Comparison of ENCODE assay signal across 9 mouse cellular contexts in genomic region chr11:102216056-102216885, GRCm38 (mm10). TPM values are rescaled to one million over a fixed set of nuclear protein-coding genes. Genes with fewer than 3 reads are reported as not detected.
DNase-seq lines count a peak whose midpoint lies in the region; ATAC-seq and TF ChIP-seq lines count a peak whose summit lies in the region.
"Had no signal": no experiment of that assay in that cellular context is flagged by ENCODE, and none has a peak within 500 bp of the region (broad histone marks: within the 10 kb centered on the region; RNA-seq: fewer than 3 reads in every experiment).

No protein-coding gene starts in this region.

- DNase-seq in adrenal gland, adult (ENCODE audit: inconsistent age in 2 of 2, low spot score in 1 of 2), result peak; percentile 81 to 82
- no peak for DNase-seq in adrenal gland, postnatal 4 days (ENCODE audit: low spot score in 2 of 2)
- DNase-seq in 416B (ENCODE audit: low read depth), result peak; percentile 78
- peak; percentile 64 for DNase-seq in embryonic facial prominence, embryonic 14.5 days (ENCODE audit: low spot score)
- peak; percentile 50 for DNase-seq in heart, postnatal 25 days (ENCODE audit: low spot score)
- no peak for DNase-seq in urinary bladder, postnatal 25 days (ENCODE audit: low spot score)

- H3K9me3 ChIP-seq in embryonic facial prominence, embryonic 14.5 days (ENCODE audit: control insufficient read depth, low read length), result no peaks in the 10 kb centered on the region
- H3K9me3 ChIP-seq in limb, embryonic 13.5 days, result no peaks in the 10 kb centered on the region

- intact Hi-C loops in heart, postnatal 25 days (cut with DNase I), result loop anchor here (5.0 kb wide), 1 partner anchor 216 kb away; the partner anchor contains the start of gene Grn

- H3K4me2 ChIP-seq in embryonic facial prominence, embryonic 14.5 days (ENCODE audit: low read depth, low read length), result peak overlapping the region; percentile 63
- peak overlapping the region; percentile 91 for H3K4me2 ChIP-seq in limb, embryonic 13.5 days (replicated peaks)

- no peak for TF ChIP-seq CTCF in small intestine, adult 2 months (IDR thresholded peaks at IDR 0.05; ENCODE audit: extremely low read depth, insufficient read length, insufficient replicate concordance, low read depth, low read length)

- H3K4me3 ChIP-seq in embryonic facial prominence, embryonic 14.5 days (ENCODE audit: low read depth, low read length), result peak overlapping the region; percentile 39
- H3K4me3 ChIP-seq in limb, embryonic 13.5 days, result peak overlapping the region; percentile 18; the same call in 1 of the 2 replicates
- H3K4me3 ChIP-seq in small intestine, adult 2 months (ENCODE audit: low read depth, low read length), result no peak overlapping the region
- H3K4me3 ChIP-seq: erythroblast, embryonic 14.5 days had no signal

- peak overlapping the region; percentile 49; the same call in 1 of the 2 replicates for H3K27ac ChIP-seq in embryonic facial prominence, embryonic 14.5 days (replicated peaks; ENCODE audit: low read depth, low read length)
- peak overlapping the region; percentile 65; the same call in 1 of the 2 replicates for H3K27ac ChIP-seq in limb, embryonic 13.5 days
- H3K27ac ChIP-seq in small intestine, adult 2 months (ENCODE audit: insufficient read depth, low read depth, low read length), result peak overlapping the region; percentile 60

- H3K36me3 ChIP-seq in embryonic facial prominence, embryonic 14.5 days (ENCODE audit: control insufficient read depth, insufficient read depth, low read length), result 0 out of 2 replicates have a peak, but pooled peaks cover 8% of the 10 kb centered on the region
- peaks cover 15% of the 10 kb centered on the region for H3K36me3 ChIP-seq in limb, embryonic 13.5 days
- peaks cover 2% of the 10 kb centered on the region; the same call in 1 of the 2 replicates for H3K36me3 ChIP-seq in small intestine, adult 2 months (ENCODE audit: control insufficient read depth, insufficient read depth, low read length)

- peak overlapping the region; percentile 58; the same call in 1 of the 2 replicates for H3K9ac ChIP-seq in embryonic facial prominence, embryonic 14.5 days (ENCODE audit: low read depth, low read length)
- peak overlapping the region; percentile 51 for H3K9ac ChIP-seq in limb, embryonic 13.5 days

- WGBS in embryonic facial prominence, embryonic 14.5 days, result 32% methylated on average over 12 of the region's 12 CpGs
- 34% methylated on average over 12 of the region's 12 CpGs for WGBS in limb, embryonic 13.5 days
- 11% methylated on average over 12 of the region's 12 CpGs for WGBS in small intestine, adult 2 months

- no peak for TF ChIP-seq POLR2A in small intestine, adult 2 months (IDR thresholded peaks at IDR 0.05; ENCODE audit: low read depth, low read length)

- H3K27me3 ChIP-seq in embryonic facial prominence, embryonic 14.5 days (replicated peaks; ENCODE audit: control insufficient read depth, insufficient read depth, low read length), result no peaks in the 10 kb centered on the region
- H3K27me3 ChIP-seq in limb, embryonic 13.5 days, result no peaks in the 10 kb centered on the region
- H3K27me3 ChIP-seq in small intestine, adult 2 months (ENCODE audit: control insufficient read depth, insufficient read depth, low read length), result no peaks in the 10 kb centered on the region

- H3K4me1 ChIP-seq in embryonic facial prominence, embryonic 14.5 days (ENCODE audit: control insufficient read depth, insufficient read depth, low read length), result peaks cover 74% of the 10 kb centered on the region
- H3K4me1 ChIP-seq in limb, embryonic 13.5 days, result peaks cover 83% of the 10 kb centered on the region
- peaks cover 51% of the 10 kb centered on the region for H3K4me1 ChIP-seq in small intestine, adult 2 months (ENCODE audit: control insufficient read depth, insufficient read depth, insufficient read length, low read length)

- ATAC-seq in embryonic facial prominence, embryonic 14.5 days (ENCODE audit: low read depth), result no peak; the same call in 1 of the 2 replicates
- no peak for ATAC-seq in limb, embryonic 13.5 days (ENCODE audit: low FRiP score, low read depth)

RNA-seq across cellular contexts. Expression of gene Hdac5, which starts 13.7 kb away (rescaled TPM):
- 100 to 1,000 TPM; 123 to 125 TPM for total RNA-seq in adrenal gland, postnatal 4 days (2021)
- 44.0 and 47.2 TPM in 2 replicates for polyA plus RNA-seq in embryonic facial prominence, embryonic 14.5 days (2014; fragmentation: Nextera tagmentation; extraction: Ambion mirVana)
- 100 to 1,000 TPM; 129 to 136 TPM for total RNA-seq in heart, postnatal 25 days (2021)
- 61.9 and 68.6 TPM in 2 replicates for polyA plus RNA-seq in limb, embryonic 13.5 days (2015; fragmentation: Nextera tagmentation; extraction: Ambion mirVana)
- polyA plus RNA-seq in small intestine, adult 2 months (2012; rRNA removed), result 82.5 and 102 TPM in 2 replicates

RNA-seq across cellular contexts. Expression of gene G6pc3, which starts 26.9 kb away (rescaled TPM):
- 10 to 100 TPM; 86.3 to 93.3 TPM for total RNA-seq in adrenal gland, postnatal 4 days (2021)
- 27.9 and 29.3 TPM in 2 replicates for polyA plus RNA-seq in embryonic facial prominence, embryonic 14.5 days (2014; fragmentation: Nextera tagmentation; extraction: Ambion mirVana)
- 10 to 100 TPM; 40.3 to 41.8 TPM for total RNA-seq in heart, postnatal 25 days (2021)
- 35.6 and 36.1 TPM in 2 replicates for polyA plus RNA-seq in limb, embryonic 13.5 days (2015; fragmentation: Nextera tagmentation; extraction: Ambion mirVana)
- polyA plus RNA-seq in small intestine, adult 2 months (2012; rRNA removed), result 41.0 and 53.8 TPM in 2 replicates

RNA-seq across cellular contexts. Expression of gene Lsm12, which starts 31.2 kb away (rescaled TPM):
- 10 to 100 TPM; 83.5 to 83.6 TPM for total RNA-seq in adrenal gland, postnatal 4 days (2021)
- 92.9 and 98.4 TPM in 2 replicates for polyA plus RNA-seq in embryonic facial prominence, embryonic 14.5 days (2014; fragmentation: Nextera tagmentation; extraction: Ambion mirVana)
- total RNA-seq in heart, postnatal 25 days (2021), result 10 to 100 TPM; 46.6 to 51.5 TPM
- polyA plus RNA-seq in limb, embryonic 13.5 days (2015; fragmentation: Nextera tagmentation; extraction: Ambion mirVana), result 134 and 145 TPM in 2 replicates
- 8.3 and 18.7 TPM in 2 replicates for polyA plus RNA-seq in small intestine, adult 2 months (2012; rRNA removed)

RNA-seq across cellular contexts. Expression of gene BC030867, which starts 32.4 kb away (rescaled TPM):
- total RNA-seq in adrenal gland, postnatal 4 days (2021), result 1 to 10 TPM; 4.8 to 6.0 TPM
- 11.7 and 12.6 TPM in 2 replicates for polyA plus RNA-seq in embryonic facial prominence, embryonic 14.5 days (2014; fragmentation: Nextera tagmentation; extraction: Ambion mirVana)
- total RNA-seq in heart, postnatal 25 days (2021), result under 1 TPM; 0.10 to 0.39 TPM
- polyA plus RNA-seq in limb, embryonic 13.5 days (2015; fragmentation: Nextera tagmentation; extraction: Ambion mirVana), result 15.8 and 16.1 TPM in 2 replicates
- 2.4 and 5.2 TPM in 2 replicates for polyA plus RNA-seq in small intestine, adult 2 months (2012; rRNA removed)

RNA-seq across cellular contexts. Expression of gene Asb16, which starts 52.3 kb away (rescaled TPM):
- under 1 TPM; 0.53 to 0.79 TPM for total RNA-seq in adrenal gland, postnatal 4 days (2021)
- 0.25 and 0.33 TPM in 2 replicates for polyA plus RNA-seq in embryonic facial prominence, embryonic 14.5 days (2014; fragmentation: Nextera tagmentation; extraction: Ambion mirVana)
- under 1 TPM; 0.61 to 0.68 TPM for total RNA-seq in heart, postnatal 25 days (2021)
- 0.22 TPM in 2 replicates for polyA plus RNA-seq in limb, embryonic 13.5 days (2015; fragmentation: Nextera tagmentation; extraction: Ambion mirVana)
- 0.29 and 1.8 TPM in 2 replicates for polyA plus RNA-seq in small intestine, adult 2 months (2012; rRNA removed)

Comparison
In these comparisons a context has a peak if more than half of its experiments do, and no peak if none do; other contexts are left out.
1. DNase-seq: peak in adrenal gland, adult (2 of 2), 416B (single experiment), embryonic facial prominence, embryonic 14.5 days (single experiment) and heart, postnatal 25 days (single experiment); none in adrenal gland, postnatal 4 days (0 of 2) and urinary bladder, postnatal 25 days (single experiment).
2. Peak in every context shown above with its lines, with median percentiles within 50 percentile points of each other: H3K27ac ChIP-seq.